Mouse (Mus musculus) kidney, postnatal 10 days (tissue): ENCODE measurements around the gene Zfp831.

Experiments
- DNase-seq: peaks from one replicate; pipeline ENCODE4 v3.0.0; 2021; ENCODE audit warnings: mixed read lengths

The Zfp831 gene

GRCm38 (mm10) chr2:174643448-174644144, at the start of gene Zfp831:
Gene Zfp831 (plus strand): TSS chr2:174643534.
- DNase-seq, result no peak

- peak; percentile 41 for DNase-seq
Measured at GRCm38 (mm10) chr2:174594965-174595364, 48.4 kb upstream of the Zfp831 start.

- no peak for DNase-seq
Measured at GRCm38 (mm10) chr2:174595611-174596010, 47.7 kb upstream of the Zfp831 start.

- no peak for DNase-seq
Measured at GRCm38 (mm10) chr2:174596457-174596856, 46.9 kb upstream of the Zfp831 start.

GRCm38 (mm10) chr2:174598451-174598850, 44.9 kb upstream of the Zfp831 start:
- no peak for DNase-seq

GRCm38 (mm10) chr2:174599071-174599635, 44.2 kb upstream of the Zfp831 start:
- no peak for DNase-seq

- peak; percentile 77 for DNase-seq
Measured at GRCm38 (mm10) chr2:174599853-174600271, 43.5 kb upstream of the Zfp831 start.

- no peak for DNase-seq
Measured at GRCm38 (mm10) chr2:174601938-174602685, 41.2 kb upstream of the Zfp831 start.

GRCm38 (mm10) chr2:174603321-174603720, 40.0 kb upstream of the Zfp831 start:
- no peak for DNase-seq

GRCm38 (mm10) chr2:174605020-174605419, 38.3 kb upstream of the Zfp831 start:
- DNase-seq, result no peak

GRCm38 (mm10) chr2:174605442-174606087, 37.8 kb upstream of the Zfp831 start:
- no peak for DNase-seq

GRCm38 (mm10) chr2:174606376-174606775, 37.0 kb upstream of the Zfp831 start:
- no peak for DNase-seq

- no peak for DNase-seq
Measured at GRCm38 (mm10) chr2:174609892-174610291, 33.4 kb upstream of the Zfp831 start.

- DNase-seq, result no peak
Measured at GRCm38 (mm10) chr2:174612386-174613063, 30.8 kb upstream of the Zfp831 start.

- no peak for DNase-seq
Measured at GRCm38 (mm10) chr2:174613221-174613620, 30.1 kb upstream of the Zfp831 start.

GRCm38 (mm10) chr2:174613921-174614441, 29.4 kb upstream of the Zfp831 start:
- DNase-seq, result no peak

- DNase-seq, result no peak
Measured at GRCm38 (mm10) chr2:174621881-174622280, 21.5 kb upstream of the Zfp831 start.

GRCm38 (mm10) chr2:174624430-174624829, 18.9 kb upstream of the Zfp831 start:
- no peak for DNase-seq

- no peak for DNase-seq
Measured at GRCm38 (mm10) chr2:174627021-174627420, 16.3 kb upstream of the Zfp831 start.

GRCm38 (mm10) chr2:174629299-174629850, 14.0 kb upstream of the Zfp831 start:
- DNase-seq, result no peak

- peak; percentile 12 for DNase-seq
Measured at GRCm38 (mm10) chr2:174636750-174637149, 6.6 kb upstream of the Zfp831 start.

GRCm38 (mm10) chr2:174644975-174645374, 1.6 kb downstream of the Zfp831 start:
- DNase-seq, result no peak
